Comparison of ENCODE assay signal across 8 mouse cellular contexts in the genomic region with DNA sequence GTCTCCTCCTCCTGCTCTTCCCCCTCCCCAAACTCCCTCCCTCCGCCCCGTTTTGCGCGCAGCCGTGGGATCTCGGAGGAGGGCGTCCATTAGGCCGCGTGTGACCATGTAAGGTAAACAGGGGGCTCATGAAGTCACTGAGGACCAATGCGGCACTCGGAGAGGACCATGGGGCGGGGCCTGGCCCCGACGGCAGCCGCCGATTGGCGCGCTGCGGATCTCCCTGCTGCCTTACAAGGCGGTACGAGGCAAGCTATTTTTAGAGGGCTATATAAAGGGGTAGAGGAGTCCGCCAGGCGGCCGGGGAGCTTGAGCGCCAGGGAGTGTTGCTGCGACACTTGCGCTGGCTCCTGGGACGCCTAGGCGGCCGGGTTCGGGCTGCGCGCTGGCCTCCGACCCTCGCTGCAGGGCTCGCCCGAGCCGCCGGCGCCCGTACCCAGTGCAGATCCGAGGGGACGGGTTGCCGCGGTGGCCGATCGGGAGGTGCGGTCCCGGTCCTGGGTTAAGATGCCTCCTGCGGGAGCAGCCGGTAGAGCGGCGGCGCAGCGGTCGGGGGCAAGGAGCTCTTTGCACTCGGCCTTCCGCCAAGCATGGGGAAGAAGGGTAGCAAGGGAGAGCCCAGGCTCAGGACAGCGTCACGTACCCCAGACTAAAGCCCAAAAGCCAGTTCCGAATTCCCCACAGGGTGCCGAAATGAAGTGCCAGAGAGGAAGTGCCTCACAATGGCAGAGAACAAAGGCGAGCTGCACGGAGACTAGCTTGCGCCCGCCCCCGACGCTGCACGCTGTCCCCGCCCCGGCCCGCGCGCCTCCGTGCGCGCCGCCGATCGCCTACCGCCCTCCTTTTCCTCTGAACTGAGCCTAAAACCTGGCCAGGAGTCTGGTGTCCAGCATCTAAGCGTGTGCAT. TPM values are rescaled to one million over a fixed set of nuclear protein-coding genes. Genes with fewer than 3 reads are reported as not detected.
DNase-seq lines count a peak whose midpoint lies in the region; ATAC-seq lines count a peak whose summit lies in the region.

A gene (minus strand): TSS at position 724 of the 907 bp plus-strand sequence.

- H3K27me3 ChIP-seq in hindbrain, embryonic 15.5 days, result no peaks in the 10 kb centered on the region

- peak; percentile 100 for DNase-seq in T-cell, adult 2 months (ENCODE audit: low spot score)
- DNase-seq in cerebellum, postnatal 36 days, result peak; percentile 96 to 97
- DNase-seq in frontal cortex, postnatal 36 days (ENCODE audit: low spot score in 2 of 2), result peak; percentile 97 to 99
- DNase-seq in left cerebral cortex, adult 11 months (ENCODE audit: low spot score), result peak; percentile 99
- DNase-seq in lung, postnatal 4 days, result peak; percentile 98 to 100
- peak; percentile 95 for DNase-seq in retina, postnatal 7 days (ENCODE audit: low read depth, low spot score)
- peak; percentile 98 for DNase-seq in urinary bladder, adult 2 months (ENCODE audit: low spot score)

- ATAC-seq in hindbrain, embryonic 15.5 days (ENCODE audit: low FRiP score, low read depth), result peak; percentile 99

- no peaks in the 10 kb centered on the region for H3K9me3 ChIP-seq in hindbrain, embryonic 15.5 days

- H3K4me2 ChIP-seq in hindbrain, embryonic 15.5 days, result peak within 1 kb of the TSS; percentile 71

- H3K4me3 ChIP-seq in hindbrain, embryonic 15.5 days, result peak within 1 kb of the TSS; percentile 81

- H3K27ac ChIP-seq in hindbrain, embryonic 15.5 days (replicated peaks), result peak within 1 kb of the TSS; percentile 100

- H3K4me1 ChIP-seq in hindbrain, embryonic 15.5 days (replicated peaks), result peaks cover 29% of the 10 kb centered on the region

- H3K9ac ChIP-seq in hindbrain, embryonic 15.5 days, result peak within 1 kb of the TSS; percentile 95

- 0% methylated on average over 81 of the region's 82 CpGs for WGBS in hindbrain, embryonic 15.5 days

- H3K36me3 ChIP-seq in hindbrain, embryonic 15.5 days, result no peaks in the 10 kb centered on the region

RNA-seq across cellular contexts. Expression of the gene that starts here (rescaled TPM):
- polyA plus RNA-seq in hindbrain, embryonic 15.5 days (2015; fragmentation: Nextera tagmentation; extraction: Ambion mirVana), result 109 and 117 TPM in 2 replicates
- 16.0 and 21.5 TPM in 2 replicates for polyA plus RNA-seq in urinary bladder, adult 2 months (2012; rRNA removed)

Comparison
In these comparisons a context has a peak if more than half of its experiments do, and no peak if none do; other contexts are left out.
1. Peak in every context shown above with its lines: DNase-seq, ATAC-seq, H3K4me3 ChIP-seq and H3K27ac ChIP-seq.